In the genomic region with DNA sequence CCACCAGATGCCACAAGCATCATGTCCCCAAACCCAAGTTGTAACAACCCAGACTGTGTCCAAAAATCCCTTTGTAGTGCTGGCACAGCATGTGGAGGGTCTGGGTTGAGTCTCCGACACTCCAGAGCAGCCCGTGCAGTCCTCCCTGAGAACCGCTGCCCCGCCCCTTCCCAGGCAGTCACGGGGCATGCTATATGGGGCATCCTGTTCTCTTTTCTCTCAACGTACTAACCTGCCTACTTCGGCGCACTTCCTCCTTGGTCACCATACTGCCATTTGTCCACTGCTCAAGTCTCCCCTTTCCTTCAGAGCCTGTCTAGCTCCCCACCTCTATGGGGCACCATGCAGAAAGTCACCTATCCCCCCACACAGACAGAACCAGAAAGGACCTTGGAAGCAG, we compare ENCODE assay signal across 7 mouse cellular contexts. TPM values are rescaled to one million over a fixed set of nuclear protein-coding genes. Genes with fewer than 3 reads are reported as not detected.
A peak's percentile ranks its signal among the peaks of the same experiment; 100 is the strongest.
DNase-seq lines count a peak whose midpoint lies in the region; ATAC-seq lines count a peak whose summit lies in the region.

No protein-coding gene starts in this region.

- DNase-seq in lung, postnatal 14 days, result peak; percentile 19
- peak; percentile 44 to 74 for DNase-seq in spleen, postnatal 4 days (ENCODE audit: low spot score in 2 of 2)
- no peak for DNase-seq in ovary, adult 18-20 months (ENCODE audit: low spot score)
- no peak for DNase-seq in heart, postnatal 10 days
- DNase-seq in left cerebral cortex, postnatal 25 days (ENCODE audit: low spot score in 2 of 2), result no peak

- intact Hi-C loops in heart, postnatal 10 days (cut with DNase I), result no loop called here
- intact Hi-C loops in left cerebral cortex, postnatal 25 days (cut with DNase I), result no loop called here

- peak; percentile 56 for ATAC-seq in CD4-positive, CD25-positive, alpha-beta regulatory T cell, adult 4 months
- ATAC-seq in common myeloid progenitor, adult 5-6 weeks (replicated peaks; ENCODE audit: low read depth, poor library complexity, severe bottlenecking), result peak; percentile 52

RNA-seq across cellular contexts. Expression of a gene that starts 2.0 kb away (rescaled TPM):
- polyA plus RNA-seq in CD4-positive, CD25-positive, alpha-beta regulatory T cell, adult 4 months (2017; shearing (Covaris generic)), result 10 to 100 TPM; 39.2 to 59.8 TPM
- total RNA-seq in common myeloid progenitor, adult 5-6 weeks (2017), result 34.9 and 47.0 TPM in 2 replicates
- total RNA-seq in heart, postnatal 10 days (2021), result 10 to 100 TPM; 18.5 to 19.8 TPM
- total RNA-seq in left cerebral cortex, postnatal 25 days (2021), result 10 to 100 TPM; 55.3 to 56.6 TPM

RNA-seq across cellular contexts. Expression of a gene that starts 40.7 kb away (rescaled TPM):
- 10 to 100 TPM; 37.2 to 65.4 TPM for polyA plus RNA-seq in CD4-positive, CD25-positive, alpha-beta regulatory T cell, adult 4 months (2017; shearing (Covaris generic))
- total RNA-seq in common myeloid progenitor, adult 5-6 weeks (2017), result 17.4 and 29.7 TPM in 2 replicates
- total RNA-seq in heart, postnatal 10 days (2021), result 10 to 100 TPM; 26.0 to 26.5 TPM
- 100 to 1,000 TPM; 171 to 173 TPM for total RNA-seq in left cerebral cortex, postnatal 25 days (2021)

RNA-seq across cellular contexts. Expression of a gene that starts 51.0 kb away (rescaled TPM):
- polyA plus RNA-seq in CD4-positive, CD25-positive, alpha-beta regulatory T cell, adult 4 months (2017; shearing (Covaris generic)), result not detected
- total RNA-seq in common myeloid progenitor, adult 5-6 weeks (2017), result not detected in 2 replicates
- total RNA-seq in heart, postnatal 10 days (2021), result under 1 TPM; 0.26 to 0.27 TPM
- total RNA-seq in left cerebral cortex, postnatal 25 days (2021), result 10 to 100 TPM; 53.9 to 54.7 TPM

Comparison
In these comparisons a context has a peak if more than half of its experiments do, and no peak if none do; other contexts are left out.
1. DNase-seq: peak in lung, postnatal 14 days (single experiment) and spleen, postnatal 4 days (2 of 2); none in ovary, adult 18-20 months (single experiment), heart, postnatal 10 days (0 of 2) and left cerebral cortex, postnatal 25 days (0 of 2).
2. RNA of a gene that starts 51.0 kb away (total RNA-seq): 53.9 to 54.7 TPM in left cerebral cortex, postnatal 25 days; 0.26 to 0.27 TPM in heart, postnatal 10 days and not detected in common myeloid progenitor, adult 5-6 weeks; every median in the first group is over 10 times any median in the second.